Mouse (Mus musculus) spleen, postnatal 10 days (tissue): ENCODE measurements around the gene Rfesd.

ENCODE experiments used
- DNase-seq, 2 experiments: peaks; one replicate each; pipeline ENCODE4 v3.0.0; 2021 to 2022; ENCODE audit warnings: low spot score in 2 of 2

Gene Rfesd

GRCm38 (mm10) chr13:75981901-75982300 is 36.6 kb downstream of the Rfesd start:
- DNase-seq, result peak in 1 of 2 experiments; percentile 18

GRCm38 (mm10) chr13:75976649-75977048 is 41.9 kb downstream of the Rfesd start:
- no peak for DNase-seq

- no peak for DNase-seq
These were observed 42.3 kb downstream of the Rfesd start for GRCm38 (mm10) chr13:75976218-75976617.

- DNase-seq, result no peak
These were observed 42.9 kb downstream of the Rfesd start for GRCm38 (mm10) chr13:75975629-75976028.

- DNase-seq, result no peak
These were observed 44.0 kb downstream of the Rfesd start for GRCm38 (mm10) chr13:75974481-75974880.

GRCm38 (mm10) chr13:75966850-75967249 is 51.7 kb downstream of the Rfesd start, which contains the start of gene Spata9:
Gene Spata9 (plus strand): TSS chr13:75967150.
- no peak for DNase-seq

GRCm38 (mm10) chr13:75955357-75955992 is 63.0 kb downstream of the Rfesd start:
- no peak for DNase-seq
